Mouse (Mus musculus) hindbrain, embryonic 11.5 days (tissue): ENCODE results near the gene Hmgcll1. TPM values are rescaled to one million over a fixed set of nuclear protein-coding genes. Genes with fewer than 3 reads are reported as not detected.

Experiments
- ATAC-seq: fragments of 200-750 bp; cut with Nextera tagmentation; 2 replicates; pipeline ENCODE4 v1.8.0; 2017; ENCODE audit warnings: mild to moderate bottlenecking, moderate TSS enrichment, moderate library complexity; ENCODE audit not compliant: low FRiP score
- DNase-seq: peaks from one replicate; pipeline ENCODE4 v3.0.0-alpha.2; 2015; ENCODE audit warnings: low spot score
- H3K27ac ChIP-seq: fragments of 300-500 bp; sonication (generic); 2 replicates; pipeline ENCODE4 v1.5.1; 2014; ENCODE audit warnings: mild to moderate bottlenecking, low read depth, low read length
- H3K27me3 ChIP-seq: fragments of 300-500 bp; sonication (generic); 2 replicates; pipeline ENCODE4 v1.6.1; 2014; ENCODE audit warnings: mild to moderate bottlenecking, low read length, moderate library complexity, mixed read lengths; ENCODE audit not compliant: control insufficient read depth, insufficient read depth
- H3K36me3 ChIP-seq: fragments of 300-500 bp; sonication (generic); 2 replicates; pipeline ENCODE4 v1.6.1; 2014; ENCODE audit warnings: mild to moderate bottlenecking, low read length, moderate library complexity, mixed read lengths; ENCODE audit not compliant: control insufficient read depth, insufficient read depth
- H3K4me1 ChIP-seq: fragments of 300-500 bp; sonication (generic); replicated peaks from 2 replicates; pipeline ENCODE4 v1.6.1; 2014; ENCODE audit warnings: low read length, mixed read lengths; ENCODE audit not compliant: control insufficient read depth, insufficient read depth
- H3K4me2 ChIP-seq: fragments of 300-500 bp; sonication (generic); replicated peaks from 2 replicates; pipeline ENCODE4 v1.6.1; 2014; ENCODE audit warnings: mild to moderate bottlenecking, low read depth, low read length
- H3K4me3 ChIP-seq: fragments of 300-500 bp; sonication (generic); 2 replicates; pipeline ENCODE4 v1.5.1; 2014; ENCODE audit warnings: low read depth, low read length
- H3K9ac ChIP-seq: fragments of 300-500 bp; sonication (generic); 2 replicates; pipeline ENCODE4 v1.6.1; 2014; ENCODE audit warnings: low read depth, low read length
- H3K9me3 ChIP-seq: fragments of 300-500 bp; sonication (generic); 2 replicates; pipeline ENCODE4 v1.6.1; 2016; ENCODE audit warnings: low read length; ENCODE audit not compliant: control insufficient read depth
- WGBS: fragments of 180-500 bp; shearing (Covaris S2); extraction: QIAGEN DNeasy Blood & Tissue Kit; methylation state at CpG from one replicate; pipeline ENCODE4 v1.1.7; 2014; 5-methylcytosine and 5-hydroxymethylcytosine counted together
- polyA plus RNA-seq: library from polyadenylated mRNA; unstranded; fragments of >200 nt; fragmentation: Nextera tagmentation; extraction: Ambion mirVana; gene quantifications from 2 replicates; pipeline ENCODE4 v1.2.1, GENCODE M21; 2014

Gene Hmgcll1
- polyA plus RNA-seq, 1 experiment from 2014 or later, result 14.5 TPM

DNA sequence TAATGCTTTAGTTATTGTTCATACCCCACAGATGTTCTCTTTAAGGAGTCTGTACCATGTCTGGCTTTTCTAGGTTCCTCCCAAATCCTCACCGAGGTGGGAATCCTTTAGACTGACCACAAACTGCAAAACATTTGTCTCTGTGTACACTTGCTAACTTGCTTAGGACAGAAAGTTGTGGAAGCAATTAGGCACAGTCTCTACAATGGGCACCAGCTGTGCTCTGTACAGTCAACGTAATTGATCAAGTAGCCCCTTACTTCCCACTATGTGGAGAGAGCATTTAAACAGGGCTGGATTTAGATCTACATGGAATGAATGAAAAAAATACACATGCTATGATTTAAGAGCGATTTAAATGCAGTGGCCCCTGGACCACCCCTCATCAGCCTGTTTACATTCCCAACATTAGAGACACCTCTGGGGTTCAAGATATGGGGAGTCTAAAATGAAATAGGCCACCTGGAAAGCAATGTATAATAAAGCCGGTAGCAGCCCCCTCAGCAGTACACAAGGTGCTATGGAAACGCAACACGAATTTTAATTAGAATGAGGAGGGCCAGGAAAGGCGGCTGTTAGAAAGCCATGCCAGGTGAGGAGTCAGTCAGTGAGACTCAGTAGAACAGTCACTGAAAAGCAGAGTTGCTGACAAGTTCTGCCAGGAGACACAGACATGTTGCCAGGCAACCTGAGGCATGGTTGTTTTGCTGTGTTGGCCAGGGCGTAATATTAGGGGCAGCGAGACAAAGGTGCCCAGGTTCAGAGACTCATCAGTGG lies 23.9 kb downstream of the Hmgcll1 start:
- H3K4me1 ChIP-seq, result no peaks in the 10 kb centered on the region
- no peak overlapping the region for H3K27ac ChIP-seq
- no peak overlapping the region for H3K9ac ChIP-seq
- WGBS, result 64% methylated on average over 9 of the region's 9 CpGs
- H3K4me3 ChIP-seq, result no peak overlapping the region
- no peak overlapping the region for H3K4me2 ChIP-seq
- H3K36me3 ChIP-seq, result no peaks in the 10 kb centered on the region
- no peak for DNase-seq
- no peaks in the 10 kb centered on the region for H3K27me3 ChIP-seq
- no peaks in the 10 kb centered on the region for H3K9me3 ChIP-seq
- no peak; the same call in 1 of the 2 replicates for ATAC-seq

DNA sequence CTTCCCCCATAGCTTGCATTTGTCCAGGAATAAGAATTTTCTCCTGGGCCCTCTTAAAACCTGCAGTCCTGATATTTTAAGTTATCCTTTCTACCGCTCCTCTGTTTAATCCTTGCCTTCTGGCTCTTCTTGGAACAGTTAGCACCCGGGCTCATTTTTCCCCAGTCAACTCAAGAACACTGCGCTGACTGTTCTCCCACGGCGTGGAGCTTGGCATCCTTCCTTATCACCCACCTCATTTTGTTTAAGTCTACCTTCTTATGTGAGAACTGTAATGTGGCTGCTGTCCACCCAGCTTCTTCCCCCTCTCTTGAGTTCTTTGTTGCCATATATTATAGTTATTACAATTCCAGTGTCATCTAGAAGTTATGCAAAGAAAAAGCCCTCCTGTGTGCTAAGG lies 25.1 kb downstream of the Hmgcll1 start:
- no peak for ATAC-seq
- Histone ChIP-seq H3K9ac (no peak overlapping the region), H3K9me3 (no peaks in the 10 kb centered on the region), H3K4me3 (no peak overlapping the region), H3K36me3 (no peaks in the 10 kb centered on the region), H3K27ac (no peak overlapping the region), H3K27me3 (no peaks in the 10 kb centered on the region), H3K4me2 (no peak overlapping the region), H3K4me1 (no peaks in the 10 kb centered on the region)
- DNase-seq, result no peak
- WGBS, result 92% methylated on average over 5 of the region's 5 CpGs

DNA sequence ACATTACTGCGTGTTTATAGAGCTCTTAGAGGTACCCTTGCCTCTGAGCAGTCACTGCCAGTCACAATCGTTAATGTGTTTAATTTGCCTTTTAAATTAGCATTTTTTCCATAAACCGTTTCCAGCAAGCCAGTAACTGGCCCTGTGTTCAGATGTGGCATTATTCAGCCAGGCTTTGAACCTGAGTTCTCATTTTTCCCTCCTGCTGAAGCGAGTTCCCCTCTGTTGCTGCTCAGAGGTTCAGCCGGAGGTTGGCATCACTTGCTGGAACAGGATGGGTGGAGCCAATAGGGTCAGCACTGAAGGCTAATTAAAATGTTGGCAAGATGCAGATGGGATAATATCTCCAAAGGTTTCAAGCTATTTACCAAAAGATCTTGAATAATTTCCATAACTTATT lies 28.7 kb downstream of the Hmgcll1 start:
- no peak for ATAC-seq
- no peak overlapping the region for H3K9ac ChIP-seq
- H3K27ac ChIP-seq, result no peak overlapping the region
- DNase-seq, result no peak
- no peak overlapping the region for H3K4me3 ChIP-seq
- H3K36me3 ChIP-seq, result no peaks in the 10 kb centered on the region
- H3K27me3 ChIP-seq, result no peaks in the 10 kb centered on the region
- WGBS, result 76% methylated on average over 5 of the region's 5 CpGs
- no peaks in the 10 kb centered on the region for H3K4me1 ChIP-seq
- no peak overlapping the region for H3K4me2 ChIP-seq
- no peaks in the 10 kb centered on the region for H3K9me3 ChIP-seq

DNA sequence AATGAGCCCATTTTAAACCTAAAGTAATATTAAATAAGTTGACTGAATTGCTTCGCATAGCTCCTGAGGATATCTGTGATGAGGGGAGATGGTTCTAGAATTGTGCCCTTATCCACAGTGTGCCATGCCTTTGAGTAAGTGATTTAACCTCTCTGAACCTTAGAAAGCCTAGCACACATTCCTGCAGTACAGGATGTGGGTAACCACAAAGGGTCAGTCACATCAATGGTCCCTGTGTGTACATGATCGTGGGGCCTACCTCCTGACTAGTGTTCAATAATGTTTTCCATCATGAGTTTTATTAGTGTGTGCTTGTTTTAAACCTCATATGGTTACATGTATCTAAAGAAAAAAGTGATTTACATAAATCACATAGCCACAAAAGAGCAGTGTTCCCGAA lies 46.3 kb downstream of the Hmgcll1 start:
- Histone ChIP-seq H3K4me2 (no peak overlapping the region), H3K27ac (no peak overlapping the region), H3K9ac (no peak overlapping the region), H3K4me3 (no peak overlapping the region), H3K27me3 (no peaks in the 10 kb centered on the region), H3K36me3 (no peaks in the 10 kb centered on the region), H3K9me3 (no peaks in the 10 kb centered on the region), H3K4me1 (no peaks in the 10 kb centered on the region)
- DNase-seq, result no peak
- ATAC-seq, result no peak
- WGBS, result 81% methylated on average over 3 of the region's 3 CpGs

DNA sequence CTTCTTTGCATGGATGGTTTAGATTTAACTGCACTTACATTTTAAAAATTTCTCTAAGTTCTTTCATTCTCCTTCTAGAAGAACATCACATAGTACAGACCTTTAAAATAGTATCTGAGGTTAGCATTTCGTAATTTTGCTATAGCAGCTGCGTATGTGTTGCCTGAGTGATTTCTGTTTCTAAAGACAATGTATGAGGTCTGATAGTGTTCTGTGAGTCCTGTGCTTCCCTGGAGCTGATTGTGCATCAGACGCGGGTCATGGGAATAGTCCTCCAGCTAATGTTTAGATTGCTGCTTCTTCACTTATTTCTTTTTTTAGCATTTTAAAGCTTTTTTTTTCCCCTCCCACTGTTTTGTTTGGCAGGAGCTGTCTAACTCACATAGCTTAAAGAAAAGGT lies 46.8 kb downstream of the Hmgcll1 start:
- ATAC-seq (no peak), DNase-seq (no peak)
- no peak overlapping the region for H3K4me2 ChIP-seq
- H3K27me3 ChIP-seq, result no peaks in the 10 kb centered on the region
- H3K36me3 ChIP-seq, result no peaks in the 10 kb centered on the region
- H3K9ac ChIP-seq, result no peak overlapping the region
- H3K4me3 ChIP-seq, result no peak overlapping the region
- no peak overlapping the region for H3K27ac ChIP-seq
- H3K4me1 ChIP-seq, result no peaks in the 10 kb centered on the region
- no peaks in the 10 kb centered on the region for H3K9me3 ChIP-seq
- WGBS, result 80% methylated on average over 4 of the region's 4 CpGs

DNA sequence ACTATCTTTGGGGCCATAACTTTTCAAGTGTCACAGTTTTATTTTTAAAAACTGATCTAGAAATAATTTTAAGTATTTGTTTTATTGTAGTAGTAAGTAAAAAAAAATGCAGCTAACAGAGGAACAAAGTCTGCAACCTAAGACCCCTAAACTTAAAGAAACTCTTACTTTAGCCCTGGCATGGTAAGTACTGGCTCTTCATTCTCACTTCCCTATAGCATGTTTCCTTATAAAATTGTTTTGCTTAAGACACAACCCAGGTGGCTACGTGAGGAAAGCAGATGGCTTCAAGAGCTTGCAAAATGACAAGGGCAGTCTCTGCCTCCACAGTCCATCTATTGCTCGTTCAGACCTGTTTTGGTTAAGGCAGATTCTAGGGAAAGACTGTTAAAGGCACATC lies 49.5 kb downstream of the Hmgcll1 start:
- H3K4me3 ChIP-seq, result no peak overlapping the region
- no peak overlapping the region for H3K9ac ChIP-seq
- H3K4me2 ChIP-seq, result no peak overlapping the region
- ATAC-seq (no peak), DNase-seq (no peak)
- H3K27ac ChIP-seq, result no peak overlapping the region
- H3K4me1 ChIP-seq, result no peaks in the 10 kb centered on the region
- no peaks in the 10 kb centered on the region for H3K9me3 ChIP-seq
- no peaks in the 10 kb centered on the region for H3K36me3 ChIP-seq
- H3K27me3 ChIP-seq, result no peaks in the 10 kb centered on the region
- 71% methylated on average over 2 of the region's 2 CpGs for WGBS

DNA sequence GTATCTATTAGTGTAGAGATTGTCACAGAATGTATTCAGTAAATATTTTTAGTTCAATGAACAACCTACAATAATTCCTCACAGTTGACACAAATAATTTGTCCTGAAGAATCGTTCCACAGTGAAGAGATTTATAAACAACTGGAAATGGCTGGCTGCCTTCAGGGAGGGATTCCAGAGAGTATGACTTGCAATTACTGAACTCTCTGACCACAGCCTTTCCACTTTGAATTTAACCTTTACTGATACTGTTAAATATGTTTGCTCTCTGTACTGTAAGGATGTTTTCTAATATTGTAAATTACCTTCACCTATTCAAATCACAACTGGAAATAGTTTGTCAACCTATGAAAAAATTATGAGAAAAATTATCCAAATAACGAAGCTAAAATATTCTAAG lies 76.9 kb downstream of the Hmgcll1 start:
- Histone ChIP-seq H3K9ac (no peak overlapping the region), H3K4me1 (no peaks in the 10 kb centered on the region), H3K36me3 (no peaks in the 10 kb centered on the region), H3K4me3 (no peak overlapping the region), H3K27ac (no peak overlapping the region), H3K27me3 (no peaks in the 10 kb centered on the region), H3K9me3 (no peaks in the 10 kb centered on the region), H3K4me2 (no peak overlapping the region)
- DNase-seq (no peak), ATAC-seq (no peak)
- WGBS, result 75% methylated on average over 2 of the region's 2 CpGs

DNA sequence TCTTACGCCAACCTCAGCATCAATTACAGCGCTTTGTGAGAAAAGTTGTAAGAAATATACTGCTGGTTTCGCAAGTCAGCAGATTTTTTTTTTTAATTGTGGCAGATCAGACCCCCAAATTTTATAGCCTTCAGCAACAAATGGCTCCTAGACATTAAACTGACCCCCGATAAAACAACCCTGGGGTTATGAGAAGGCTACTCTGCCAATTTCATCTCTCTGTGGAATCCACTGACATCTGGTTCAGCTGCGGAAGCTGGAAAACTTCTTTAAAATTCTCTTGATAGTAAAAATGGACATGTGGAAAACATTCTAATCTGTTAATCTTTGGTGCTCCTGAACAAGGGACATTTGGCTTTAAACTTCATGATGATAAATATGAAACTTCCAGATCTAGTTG lies 82.6 kb downstream of the Hmgcll1 start:
- WGBS, result 89% methylated on average over 5 of the region's 5 CpGs
- no peaks in the 10 kb centered on the region for H3K36me3 ChIP-seq
- no peak overlapping the region for H3K27ac ChIP-seq
- no peaks in the 10 kb centered on the region for H3K4me1 ChIP-seq
- H3K9me3 ChIP-seq, result no peaks in the 10 kb centered on the region
- ATAC-seq, result no peak
- H3K4me2 ChIP-seq, result no peak overlapping the region
- no peak overlapping the region for H3K4me3 ChIP-seq
- no peak overlapping the region for H3K9ac ChIP-seq
- DNase-seq, result no peak
- H3K27me3 ChIP-seq, result no peaks in the 10 kb centered on the region

DNA sequence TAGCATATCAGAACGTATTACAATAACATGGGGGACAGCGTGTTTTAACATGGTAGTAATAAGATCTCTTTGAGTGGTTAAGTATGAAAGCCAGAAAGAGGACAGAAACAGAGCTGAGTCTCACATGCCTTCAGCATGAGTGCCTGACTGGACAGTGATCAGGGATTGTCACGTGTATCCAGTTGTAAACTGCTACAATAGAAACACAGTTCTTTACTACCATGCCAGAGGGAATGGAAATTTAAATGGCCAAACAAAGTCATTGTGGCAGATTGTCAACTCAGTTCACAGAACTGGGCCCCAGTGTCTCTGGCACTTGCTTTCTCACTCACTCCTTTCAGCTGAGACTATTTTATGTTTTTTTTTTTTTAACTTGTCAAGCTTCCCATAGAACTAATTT lies 85.3 kb downstream of the Hmgcll1 start:
- Histone ChIP-seq H3K27ac (no peak overlapping the region), H3K36me3 (no peaks in the 10 kb centered on the region), H3K27me3 (no peaks in the 10 kb centered on the region), H3K4me3 (no peak overlapping the region), H3K4me2 (no peak overlapping the region), H3K9ac (no peak overlapping the region), H3K4me1 (no peaks in the 10 kb centered on the region), H3K9me3 (no peaks in the 10 kb centered on the region)
- DNase-seq (no peak), ATAC-seq (no peak)
- WGBS, result 88% methylated on average over 3 of the region's 3 CpGs
